Mouse (Mus musculus) heart, adult 9 months (tissue): ENCODE results near the gene Dhrs7c.

Experiments used
- DNase-seq, 2 experiments: peaks; one replicate each; pipeline ENCODE4 v3.0.0; 2022; ENCODE audit warnings: low spot score in 2 of 2

Gene Dhrs7c

GRCm38 (mm10) chr11:67797931-67798330 is at the start of gene Dhrs7c:
Dhrs7c (plus strand) TSS chr11:67798187.
- peak; percentile 56 to 70 for DNase-seq

GRCm38 (mm10) chr11:67756287-67756686 is 41.7 kb upstream of the Dhrs7c start:
- no peak for DNase-seq

GRCm38 (mm10) chr11:67757373-67758167 is 40.4 kb upstream of the Dhrs7c start:
- peak in 1 of 2 experiments; percentile 10 for DNase-seq

GRCm38 (mm10) chr11:67771053-67771452 is 26.9 kb upstream of the Dhrs7c start, which contains the start of gene Glp2r:
Glp2r (minus strand) TSS chr11:67771153.
- DNase-seq, result no peak

GRCm38 (mm10) chr11:67771691-67772090 is 26.3 kb upstream of the Dhrs7c start:
- DNase-seq, result no peak

GRCm38 (mm10) chr11:67772577-67772976 is 25.4 kb upstream of the Dhrs7c start:
- DNase-seq, result no peak

GRCm38 (mm10) chr11:67774379-67774778 is 23.6 kb upstream of the Dhrs7c start, which contains the start of gene Gsg1l2:
Gsg1l2 (plus strand) TSS chr11:67774608.
- no peak for DNase-seq

- DNase-seq, result peak in 1 of 2 experiments; percentile 32
These were observed 7.8 kb upstream of the Dhrs7c start for GRCm38 (mm10) chr11:67790182-67790581.

GRCm38 (mm10) chr11:67800130-67800723 is 2.2 kb downstream of the Dhrs7c start:
- no peak for DNase-seq

- no peak for DNase-seq
These were observed 3.2 kb downstream of the Dhrs7c start for GRCm38 (mm10) chr11:67801169-67801568.

- DNase-seq, result no peak
These were observed 7.6 kb downstream of the Dhrs7c start for GRCm38 (mm10) chr11:67805538-67805937.

- DNase-seq, result no peak
These were observed 9.0 kb downstream of the Dhrs7c start for GRCm38 (mm10) chr11:67806832-67807597.

- DNase-seq, result no peak
These were observed 10.1 kb downstream of the Dhrs7c start for GRCm38 (mm10) chr11:67808051-67808450.

- no peak for DNase-seq
These were observed 13.5 kb downstream of the Dhrs7c start for GRCm38 (mm10) chr11:67811535-67811934.

GRCm38 (mm10) chr11:67819604-67820003 is 21.6 kb downstream of the Dhrs7c start:
- no peak for DNase-seq

- DNase-seq, result no peak
These were observed 22.2 kb downstream of the Dhrs7c start for GRCm38 (mm10) chr11:67820221-67820620.

GRCm38 (mm10) chr11:67821560-67821959 is 23.6 kb downstream of the Dhrs7c start:
- DNase-seq, result no peak

GRCm38 (mm10) chr11:67828360-67829059 is 30.5 kb downstream of the Dhrs7c start:
- no peak for DNase-seq

- DNase-seq, result no peak
These were observed 31.5 kb downstream of the Dhrs7c start for GRCm38 (mm10) chr11:67829530-67829929.

GRCm38 (mm10) chr11:67831820-67832219 is 33.8 kb downstream of the Dhrs7c start:
- no peak for DNase-seq

GRCm38 (mm10) chr11:67835408-67836078 is 37.6 kb downstream of the Dhrs7c start:
- no peak for DNase-seq
